Comparison of ENCODE assay signal across 8 mouse cellular contexts in the genomic region with DNA sequence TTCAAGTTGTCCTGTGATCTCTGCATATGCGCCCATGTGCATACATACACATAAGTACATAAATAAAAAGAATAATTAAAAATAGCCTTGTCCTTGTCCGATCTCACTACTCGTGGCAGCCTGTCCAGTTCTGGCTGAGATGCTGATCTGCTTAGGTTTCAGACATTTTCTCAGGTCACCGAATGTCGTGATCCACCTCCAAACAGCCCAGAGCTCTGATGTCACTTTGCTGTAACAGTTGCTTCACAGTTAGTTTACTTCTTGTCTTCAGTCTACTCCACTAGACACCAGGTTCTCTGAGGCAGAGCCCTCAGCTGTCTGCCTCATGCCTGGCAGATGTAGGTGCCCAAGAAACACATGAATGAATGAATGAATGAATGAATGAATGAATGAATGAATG. TPM values are rescaled to one million over a fixed set of nuclear protein-coding genes. Genes with fewer than 3 reads are reported as not detected.
DNase-seq lines count a peak whose midpoint lies in the region; ATAC-seq and TF ChIP-seq lines count a peak whose summit lies in the region.

No protein-coding gene starts in this region.

- intact Hi-C loops in left cerebral cortex, adult 2 months (cut with DNase I): no loop called here
- intact Hi-C loops in left cerebral cortex, postnatal 14 days (cut with DNase I): no loop called here
- intact Hi-C loops in gastrocnemius, postnatal 36 days (cut with DNase I): no loop called here

- peak overlapping the region; percentile 29 for H3K27ac ChIP-seq in left cerebral cortex, adult 2 months
- peak overlapping the region; percentile 68 for H3K27ac ChIP-seq in embryonic facial prominence, embryonic 14.5 days (replicated peaks; ENCODE audit: low read depth, low read length)
- peak overlapping the region; percentile 61; the same call in 1 of the 2 replicates for H3K27ac ChIP-seq in limb, embryonic 13.5 days

- no peaks in the 10 kb centered on the region for H3K36me3 ChIP-seq in embryonic facial prominence, embryonic 14.5 days (ENCODE audit: control insufficient read depth, insufficient read depth, low read length)
- H3K36me3 ChIP-seq in limb, embryonic 13.5 days: no peaks in the 10 kb centered on the region

- no peaks in the 10 kb centered on the region for H3K27me3 ChIP-seq in embryonic facial prominence, embryonic 14.5 days (replicated peaks; ENCODE audit: control insufficient read depth, insufficient read depth, low read length)
- no peaks in the 10 kb centered on the region for H3K27me3 ChIP-seq in limb, embryonic 13.5 days

- 58% methylated on average over 5 of the region's 5 CpGs for WGBS in embryonic facial prominence, embryonic 14.5 days
- 64% methylated on average over 5 of the region's 5 CpGs for WGBS in limb, embryonic 13.5 days

- no peaks in the 10 kb centered on the region for H3K9me3 ChIP-seq in embryonic facial prominence, embryonic 14.5 days (ENCODE audit: control insufficient read depth, low read length)
- H3K9me3 ChIP-seq in limb, embryonic 13.5 days: no peaks in the 10 kb centered on the region

- H3K4me3 ChIP-seq in left cerebral cortex, adult 2 months: peak overlapping the region; percentile 44
- H3K4me3 ChIP-seq in embryonic facial prominence, embryonic 14.5 days (ENCODE audit: low read depth, low read length): peak overlapping the region; percentile 25
- peak overlapping the region; percentile 31 for H3K4me3 ChIP-seq in limb, embryonic 13.5 days

- peak overlapping the region; percentile 22; the same call in 1 of the 2 replicates for H3K9ac ChIP-seq in embryonic facial prominence, embryonic 14.5 days (ENCODE audit: low read depth, low read length)
- no peak overlapping the region for H3K9ac ChIP-seq in limb, embryonic 13.5 days

- no peak for DNase-seq in left cerebral cortex, adult 2 months (ENCODE audit: extremely low spot score in 1 of 2, low spot score in 2 of 2)
- no peak for DNase-seq in left cerebral cortex, postnatal 14 days (ENCODE audit: low spot score in 2 of 2)
- no peak for DNase-seq in embryonic facial prominence, embryonic 14.5 days (ENCODE audit: low spot score)
- DNase-seq in skeletal muscle tissue, adult 2 months (ENCODE audit: low read depth, low spot score): peak; percentile 57
- DNase-seq in ovary, postnatal 10 days (ENCODE audit: low spot score): no peak
- no peak for DNase-seq in gastrocnemius, postnatal 36 days
- DNase-seq in B cell, adult 2 months: no peak

- ATAC-seq in embryonic facial prominence, embryonic 14.5 days (ENCODE audit: low read depth): no peak
- ATAC-seq in limb, embryonic 13.5 days (ENCODE audit: low FRiP score, low read depth): no peak

- peaks cover 22% of the 10 kb centered on the region for H3K4me1 ChIP-seq in embryonic facial prominence, embryonic 14.5 days (ENCODE audit: control insufficient read depth, insufficient read depth, low read length)
- peaks cover 42% of the 10 kb centered on the region for H3K4me1 ChIP-seq in limb, embryonic 13.5 days

- peak overlapping the region; percentile 52 for H3K4me2 ChIP-seq in embryonic facial prominence, embryonic 14.5 days (ENCODE audit: low read depth, low read length)
- H3K4me2 ChIP-seq in limb, embryonic 13.5 days (replicated peaks): peak overlapping the region; percentile 63

- no peak for TF ChIP-seq CTCF in left cerebral cortex, adult 2 months (IDR thresholded peaks at IDR 0.05)

RNA-seq across cellular contexts. Expression of a gene that starts 9.6 kb away (rescaled TPM):
- total RNA-seq in left cerebral cortex, adult 2 months (2021): 10 to 100 TPM; 20.9 to 25.3 TPM
- 10 to 100 TPM; 12.7 to 15.1 TPM for total RNA-seq in left cerebral cortex, postnatal 14 days (2021)
- polyA plus RNA-seq in embryonic facial prominence, embryonic 14.5 days (2014; fragmentation: Nextera tagmentation; extraction: Ambion mirVana): 3.4 TPM in 2 replicates
- polyA plus RNA-seq in limb, embryonic 13.5 days (2015; fragmentation: Nextera tagmentation; extraction: Ambion mirVana): 2.9 and 3.0 TPM in 2 replicates
- 1 to 10 TPM; 1.7 TPM for total RNA-seq in gastrocnemius, postnatal 36 days (2021)

RNA-seq across cellular contexts. Expression of a gene that starts 48.6 kb away (rescaled TPM):
- 100 to 1,000 TPM; 177 to 178 TPM for total RNA-seq in left cerebral cortex, adult 2 months (2021)
- 100 to 1,000 TPM; 143 to 147 TPM for total RNA-seq in left cerebral cortex, postnatal 14 days (2021)
- polyA plus RNA-seq in embryonic facial prominence, embryonic 14.5 days (2014; fragmentation: Nextera tagmentation; extraction: Ambion mirVana): 70.2 and 77.1 TPM in 2 replicates
- 144 and 150 TPM in 2 replicates for polyA plus RNA-seq in limb, embryonic 13.5 days (2015; fragmentation: Nextera tagmentation; extraction: Ambion mirVana)
- total RNA-seq in gastrocnemius, postnatal 36 days (2021): 10 to 100 TPM; 55.1 to 58.9 TPM

RNA-seq across cellular contexts. Expression of a gene that starts 48.8 kb away (rescaled TPM):
- 10 to 100 TPM; 56.5 to 58.2 TPM for total RNA-seq in left cerebral cortex, adult 2 months (2021)
- 10 to 100 TPM; 45.5 to 47.1 TPM for total RNA-seq in left cerebral cortex, postnatal 14 days (2021)
- polyA plus RNA-seq in embryonic facial prominence, embryonic 14.5 days (2014; fragmentation: Nextera tagmentation; extraction: Ambion mirVana): 43.5 and 46.9 TPM in 2 replicates
- polyA plus RNA-seq in limb, embryonic 13.5 days (2015; fragmentation: Nextera tagmentation; extraction: Ambion mirVana): 28.0 and 31.1 TPM in 2 replicates
- total RNA-seq in gastrocnemius, postnatal 36 days (2021): 100 to 1,000 TPM; 356 to 381 TPM

Comparison
In these comparisons a context has a peak if more than half of its experiments do, and no peak if none do; other contexts are left out.
1. RNA of a gene that starts 9.6 kb away (total RNA-seq): 20.9 to 25.3 TPM in left cerebral cortex, adult 2 months and 12.7 to 15.1 TPM in left cerebral cortex, postnatal 14 days; 1.7 TPM in gastrocnemius, postnatal 36 days; every median in the first group is over 4 times any median in the second.
2. RNA of a gene that starts 48.8 kb away (total RNA-seq): 356 to 381 TPM in gastrocnemius, postnatal 36 days; 56.5 to 58.2 TPM in left cerebral cortex, adult 2 months and 45.5 to 47.1 TPM in left cerebral cortex, postnatal 14 days; every median in the first group is over 4 times any median in the second.
3. Peak in every context shown above with its lines, with median percentiles within 50 percentile points of each other: H3K27ac ChIP-seq and H3K4me3 ChIP-seq.